Mouse (Mus musculus) spleen, postnatal 4 days (tissue): ENCODE results near the gene Hoxb9.

Experiments used
- DNase-seq, 2 experiments: peaks; one replicate each; pipeline ENCODE4 v3.0.0; 2022; ENCODE audit warnings: low spot score in 2 of 2

Gene Hoxb9

GRCm38 (mm10) chr11:96313806-96314428 is 42.7 kb downstream of the Hoxb9 start:
- no peak for DNase-seq

GRCm38 (mm10) chr11:96314671-96315343 is 43.5 kb downstream of the Hoxb9 start:
- DNase-seq: peak in 1 of 2 experiments; percentile 62

GRCm38 (mm10) chr11:96315344-96315681 is 44.1 kb downstream of the Hoxb9 start:
- DNase-seq: no peak

GRCm38 (mm10) chr11:96316696-96317607 is 45.7 kb downstream of the Hoxb9 start:
- DNase-seq: no peak

GRCm38 (mm10) chr11:96317608-96318367 is 46.5 kb downstream of the Hoxb9 start, which contains the start of gene Hoxb4:
Hoxb4 (plus strand) TSS chr11:96318267.
- no peak for DNase-seq

GRCm38 (mm10) chr11:96318368-96319070 is 47.3 kb downstream of the Hoxb9 start:
- DNase-seq: no peak

GRCm38 (mm10) chr11:96319071-96319902 is 48.0 kb downstream of the Hoxb9 start:
- no peak for DNase-seq

GRCm38 (mm10) chr11:96319910-96320309 is 48.7 kb downstream of the Hoxb9 start:
- DNase-seq: peak in 1 of 2 experiments; percentile 62

GRCm38 (mm10) chr11:96320688-96321087 is 49.4 kb downstream of the Hoxb9 start:
- no peak for DNase-seq

GRCm38 (mm10) chr11:96321846-96322245 is 50.6 kb downstream of the Hoxb9 start:
- no peak for DNase-seq

GRCm38 (mm10) chr11:96322738-96323137 is 51.5 kb downstream of the Hoxb9 start:
- DNase-seq: no peak

GRCm38 (mm10) chr11:96323154-96323553 is 51.9 kb downstream of the Hoxb9 start, which contains the start of gene Hoxb3:
Hoxb3 (plus strand) TSS chr11:96323326.
- DNase-seq: no peak

- DNase-seq: no peak
Measured at GRCm38 (mm10) chr11:96324125-96324524, 52.9 kb downstream of the Hoxb9 start.

- DNase-seq: no peak
Measured at GRCm38 (mm10) chr11:96324965-96325364, 53.7 kb downstream of the Hoxb9 start.

GRCm38 (mm10) chr11:96325747-96326212 is 54.5 kb downstream of the Hoxb9 start:
- no peak for DNase-seq
